8 mouse cellular contexts compared by ENCODE assay signal in genomic region chr4:152296371-152296770, GRCm38 (mm10). TPM values are rescaled to one million over a fixed set of nuclear protein-coding genes. Genes with fewer than 3 reads are reported as not detected.
A peak's percentile ranks its signal among the peaks of the same experiment; 100 is the strongest.
DNase-seq lines count a peak whose midpoint lies in the region; ATAC-seq and TF ChIP-seq lines count a peak whose summit lies in the region.

No protein-coding gene starts in this region.

- no peak for ATAC-seq in heart, embryonic 11.5 days (replicated peaks; ENCODE audit: insufficient number of reproducible peaks, low FRiP score, low TSS enrichment)
- ATAC-seq in liver, embryonic 11.5 days (replicated peaks; ENCODE audit: low FRiP score) = no peak
- no peak for ATAC-seq in stomach, postnatal 0 days (ENCODE audit: low FRiP score, low TSS enrichment)
- no peak for ATAC-seq in CD4-positive, CD25-positive, alpha-beta regulatory T cell, adult 4 months

- no peak for TF ChIP-seq CTCF in stomach, postnatal 0 days (IDR thresholded peaks at IDR 0.05; ENCODE audit: low read depth)

- H3K36me3 ChIP-seq in heart, embryonic 11.5 days (ENCODE audit: control insufficient read depth, insufficient read depth, low read length) = peaks cover 9% of the 10 kb centered on the region; the same call in 1 of the 2 replicates
- peaks cover 7% of the 10 kb centered on the region; the same call in 1 of the 2 replicates for H3K36me3 ChIP-seq in liver, embryonic 11.5 days (ENCODE audit: control insufficient read depth, insufficient read depth, low read length)
- H3K36me3 ChIP-seq in stomach, postnatal 0 days (ENCODE audit: control insufficient read depth, insufficient read depth, low read length) = peaks cover 5% of the 10 kb centered on the region

- peaks cover 26% of the 10 kb centered on the region for H3K27me3 ChIP-seq in heart, embryonic 11.5 days (ENCODE audit: control insufficient read depth, insufficient read depth, low read length)
- peaks cover 25% of the 10 kb centered on the region for H3K27me3 ChIP-seq in liver, embryonic 11.5 days (replicated peaks; ENCODE audit: control insufficient read depth, insufficient read depth, low read length)
- no peaks in the 10 kb centered on the region for H3K27me3 ChIP-seq in stomach, postnatal 0 days (ENCODE audit: control insufficient read depth, insufficient read depth, low read length)

- peak overlapping the region; percentile 76 for H3K9ac ChIP-seq in heart, embryonic 11.5 days (ENCODE audit: low read depth, low read length)
- H3K9ac ChIP-seq in liver, embryonic 11.5 days (ENCODE audit: low read depth, low read length) = peak overlapping the region; percentile 62
- peak overlapping the region; percentile 57; the same call in 1 of the 2 replicates for H3K9ac ChIP-seq in stomach, postnatal 0 days (ENCODE audit: low read length)

- H3K9me3 ChIP-seq in heart, embryonic 11.5 days (replicated peaks; ENCODE audit: control insufficient read depth, low read length) = no peaks in the 10 kb centered on the region
- no peaks in the 10 kb centered on the region for H3K9me3 ChIP-seq in liver, embryonic 11.5 days (ENCODE audit: control insufficient read depth, low read length)
- no peaks in the 10 kb centered on the region for H3K9me3 ChIP-seq in stomach, postnatal 0 days (ENCODE audit: control insufficient read depth, low read length)

- H3K4me1 ChIP-seq in heart, embryonic 11.5 days (ENCODE audit: control insufficient read depth, insufficient read depth, low read length) = peaks cover 16% of the 10 kb centered on the region
- peaks cover 18% of the 10 kb centered on the region for H3K4me1 ChIP-seq in liver, embryonic 11.5 days (replicated peaks; ENCODE audit: control insufficient read depth, insufficient read depth, low read length)
- peaks cover 5% of the 10 kb centered on the region; the same call in 1 of the 2 replicates for H3K4me1 ChIP-seq in stomach, postnatal 0 days (replicated peaks; ENCODE audit: control insufficient read depth, insufficient read depth)

- peak overlapping the region; percentile 79 for H3K27ac ChIP-seq in heart, embryonic 11.5 days (ENCODE audit: low read depth, low read length)
- peak overlapping the region; percentile 81 for H3K27ac ChIP-seq in liver, embryonic 11.5 days (ENCODE audit: low read depth, low read length)
- peak overlapping the region; percentile 78 for H3K27ac ChIP-seq in stomach, postnatal 0 days (replicated peaks)

- no peak for TF ChIP-seq EP300 in stomach, postnatal 0 days (optimal IDR thresholded peaks at IDR 0.05)

- H3K4me2 ChIP-seq in heart, embryonic 11.5 days = peak overlapping the region; percentile 68
- H3K4me2 ChIP-seq in liver, embryonic 11.5 days = peak overlapping the region; percentile 91
- H3K4me2 ChIP-seq in stomach, postnatal 0 days (replicated peaks; ENCODE audit: low read depth) = peak overlapping the region; percentile 68

- peak overlapping the region; percentile 98 for H3K4me3 ChIP-seq in heart, embryonic 11.5 days (ENCODE audit: low read depth, low read length)
- H3K4me3 ChIP-seq in liver, embryonic 11.5 days (ENCODE audit: low read depth, low read length) = peak overlapping the region; percentile 88
- peak overlapping the region; percentile 95 for H3K4me3 ChIP-seq in stomach, postnatal 0 days (ENCODE audit: low read depth, low read length)

- DNase-seq in heart, adult 18-20 months = no peak
- DNase-seq in thymus, postnatal 4 days = peak; percentile 39
- DNase-seq in thymus, postnatal 0 days (ENCODE audit: low spot score) = no peak
- no peak for DNase-seq in liver, embryonic 11.5 days (ENCODE audit: low spot score)
- DNase-seq in stomach, postnatal 0 days (ENCODE audit: low spot score) = no peak
- no peak for DNase-seq in retina, postnatal 1 day

- 16% methylated on average over 8 of the region's 8 CpGs for WGBS in heart, embryonic 11.5 days (ENCODE audit: insufficient replicate concordance)
- WGBS in liver, embryonic 11.5 days = 6% methylated on average over 8 of the region's 8 CpGs
- WGBS in stomach, postnatal 0 days = 7% methylated on average over 8 of the region's 8 CpGs

RNA-seq across cellular contexts. Expression of gene Icmt, which starts 0.7 kb away (rescaled TPM):
- polyA plus RNA-seq in heart, embryonic 11.5 days (2014; fragmentation: Nextera tagmentation; extraction: Ambion mirVana) = 15.9 and 22.6 TPM in 2 replicates
- total RNA-seq in heart, adult 18-20 months (2021) = 10 to 100 TPM; 25.7 to 32.2 TPM
- 19.2 and 19.7 TPM in 2 replicates for polyA plus RNA-seq in thymus, postnatal 0 days (2015; fragmentation: Nextera tagmentation; extraction: Ambion mirVana)
- 20.6 and 21.1 TPM in 2 replicates for polyA plus RNA-seq in liver, embryonic 11.5 days (2014; fragmentation: Nextera tagmentation; extraction: Ambion mirVana)
- polyA plus RNA-seq in stomach, postnatal 0 days (2015; fragmentation: Nextera tagmentation; extraction: Ambion mirVana) = 9.6 and 10.2 TPM in 2 replicates
- 1 to 10 TPM; 3.9 to 8.2 TPM for polyA plus RNA-seq in CD4-positive, CD25-positive, alpha-beta regulatory T cell, adult 4 months (2017; shearing (Covaris generic))

RNA-seq across cellular contexts. Expression of gene Hes3, which starts 4.9 kb away (rescaled TPM):
- polyA plus RNA-seq in heart, embryonic 11.5 days (2014; fragmentation: Nextera tagmentation; extraction: Ambion mirVana) = not detected in 2 replicates
- not detected for total RNA-seq in heart, adult 18-20 months (2021)
- polyA plus RNA-seq in thymus, postnatal 0 days (2015; fragmentation: Nextera tagmentation; extraction: Ambion mirVana) = 0.07 TPM in 1 of 2 replicates, not detected in the other
- not detected in 2 replicates for polyA plus RNA-seq in liver, embryonic 11.5 days (2014; fragmentation: Nextera tagmentation; extraction: Ambion mirVana)
- polyA plus RNA-seq in stomach, postnatal 0 days (2015; fragmentation: Nextera tagmentation; extraction: Ambion mirVana) = not detected in 2 replicates
- not detected for polyA plus RNA-seq in CD4-positive, CD25-positive, alpha-beta regulatory T cell, adult 4 months (2017; shearing (Covaris generic))

RNA-seq across cellular contexts. Expression of gene Gpr153, which starts 22.3 kb away (rescaled TPM):
- polyA plus RNA-seq in heart, embryonic 11.5 days (2014; fragmentation: Nextera tagmentation; extraction: Ambion mirVana) = 7.8 and 9.0 TPM in 2 replicates
- total RNA-seq in heart, adult 18-20 months (2021) = 10 to 100 TPM in 1 of 2 experiments, 1 to 10 TPM in 1; 8.0 to 10.2 TPM
- 1.2 and 1.4 TPM in 2 replicates for polyA plus RNA-seq in thymus, postnatal 0 days (2015; fragmentation: Nextera tagmentation; extraction: Ambion mirVana)
- 1.9 and 2.2 TPM in 2 replicates for polyA plus RNA-seq in liver, embryonic 11.5 days (2014; fragmentation: Nextera tagmentation; extraction: Ambion mirVana)
- 6.9 and 8.4 TPM in 2 replicates for polyA plus RNA-seq in stomach, postnatal 0 days (2015; fragmentation: Nextera tagmentation; extraction: Ambion mirVana)
- polyA plus RNA-seq in CD4-positive, CD25-positive, alpha-beta regulatory T cell, adult 4 months (2017; shearing (Covaris generic)) = under 1 TPM in 1 of 2 experiments, not detected in 1; 0.13 TPM

RNA-seq across cellular contexts. Expression of gene Rnf207, which starts 22.4 kb away (rescaled TPM):
- 27.4 and 27.5 TPM in 2 replicates for polyA plus RNA-seq in heart, embryonic 11.5 days (2014; fragmentation: Nextera tagmentation; extraction: Ambion mirVana)
- total RNA-seq in heart, adult 18-20 months (2021) = 10 to 100 TPM; 38.8 to 46.0 TPM
- 0.09 TPM in 1 of 2 replicates, not detected in the other for polyA plus RNA-seq in thymus, postnatal 0 days (2015; fragmentation: Nextera tagmentation; extraction: Ambion mirVana)
- polyA plus RNA-seq in liver, embryonic 11.5 days (2014; fragmentation: Nextera tagmentation; extraction: Ambion mirVana) = 0.53 and 0.97 TPM in 2 replicates
- polyA plus RNA-seq in stomach, postnatal 0 days (2015; fragmentation: Nextera tagmentation; extraction: Ambion mirVana) = 0.40 and 0.46 TPM in 2 replicates
- polyA plus RNA-seq in CD4-positive, CD25-positive, alpha-beta regulatory T cell, adult 4 months (2017; shearing (Covaris generic)) = not detected

RNA-seq across cellular contexts. Expression of gene Rpl22, which starts 29.2 kb away (rescaled TPM):
- 285 and 300 TPM in 2 replicates for polyA plus RNA-seq in heart, embryonic 11.5 days (2014; fragmentation: Nextera tagmentation; extraction: Ambion mirVana)
- 100 to 1,000 TPM; 275 to 290 TPM for total RNA-seq in heart, adult 18-20 months (2021)
- polyA plus RNA-seq in thymus, postnatal 0 days (2015; fragmentation: Nextera tagmentation; extraction: Ambion mirVana) = 557 and 592 TPM in 2 replicates
- polyA plus RNA-seq in liver, embryonic 11.5 days (2014; fragmentation: Nextera tagmentation; extraction: Ambion mirVana) = 546 and 596 TPM in 2 replicates
- polyA plus RNA-seq in stomach, postnatal 0 days (2015; fragmentation: Nextera tagmentation; extraction: Ambion mirVana) = 351 and 372 TPM in 2 replicates
- polyA plus RNA-seq in CD4-positive, CD25-positive, alpha-beta regulatory T cell, adult 4 months (2017; shearing (Covaris generic)) = 1,000 to 10,000 TPM in 1 of 2 experiments, 100 to 1,000 TPM in 1; 772 to 1,018 TPM
